Mouse (Mus musculus): ENCODE measurements around the gene Cdc14b. TPM values are rescaled to one million over a fixed set of nuclear protein-coding genes. Genes with fewer than 3 reads are reported as not detected.

Cdc14b gene
- polyA plus RNA-seq, 1 experiment = 0.13 TPM

- no peak overlapping the region for H3K4me3 ChIP-seq (replicated peaks)
- H3K9me3 ChIP-seq = 0 out of 2 replicates have a peak, but pooled peaks cover 4% of the 10 kb centered on the region
- H3K4me1 ChIP-seq = peaks cover 22% of the 10 kb centered on the region
- peaks cover 65% of the 10 kb centered on the region for H3K27me3 ChIP-seq (replicated peaks)
- TF ChIP-seq FLI1 (IDR thresholded peaks at IDR 0.05; ENCODE audit: low read length) (no peak), GATA1 (IDR thresholded peaks at IDR 0.05; ENCODE audit: borderline replicate concordance, low read length) (no peak)
- no peaks in the 10 kb centered on the region for H3K36me3 ChIP-seq (replicated peaks; ENCODE audit: low read length)
These were observed 651 bp upstream of the Cdc14b start for GRCm38 (mm10) chr13:64275754-64276127.

GRCm38 (mm10) chr13:64273891-64274844 lies 922 bp downstream of the Cdc14b start:
- no peak for TF ChIP-seq FLI1 (IDR thresholded peaks at IDR 0.05; ENCODE audit: low read length)
- no peak for TF ChIP-seq GATA1 (IDR thresholded peaks at IDR 0.05; ENCODE audit: borderline replicate concordance, low read length)
- H3K36me3 ChIP-seq (replicated peaks; ENCODE audit: low read length) = no peaks in the 10 kb centered on the region
- peak overlapping the region; percentile 90 for H3K4me3 ChIP-seq (replicated peaks)
- 0 out of 2 replicates have a peak, but pooled peaks cover 4% of the 10 kb centered on the region for H3K9me3 ChIP-seq
- peaks cover 62% of the 10 kb centered on the region for H3K27me3 ChIP-seq (replicated peaks)
- peaks cover 22% of the 10 kb centered on the region for H3K4me1 ChIP-seq

GRCm38 (mm10) chr13:64273352-64273751 lies 1.7 kb downstream of the Cdc14b start:
- no peak overlapping the region for H3K4me3 ChIP-seq (replicated peaks)
- H3K9me3 ChIP-seq = 0 out of 2 replicates have a peak, but pooled peaks cover 4% of the 10 kb centered on the region
- TF ChIP-seq GATA1 (IDR thresholded peaks at IDR 0.05; ENCODE audit: borderline replicate concordance, low read length) = no peak
- no peaks in the 10 kb centered on the region for H3K36me3 ChIP-seq (replicated peaks; ENCODE audit: low read length)
- H3K27me3 ChIP-seq (replicated peaks) = peaks cover 65% of the 10 kb centered on the region
- H3K4me1 ChIP-seq = peaks cover 22% of the 10 kb centered on the region

- H3K4me1 ChIP-seq = no peaks in the 10 kb centered on the region
- H3K36me3 ChIP-seq (replicated peaks; ENCODE audit: low read length) = no peaks in the 10 kb centered on the region
- H3K9me3 ChIP-seq = no peaks in the 10 kb centered on the region
- peaks cover 29% of the 10 kb centered on the region for H3K27me3 ChIP-seq (replicated peaks)
- H3K4me3 ChIP-seq (replicated peaks) = no peak overlapping the region
- TF ChIP-seq FLI1 (IDR thresholded peaks at IDR 0.05; ENCODE audit: low read length) (no peak), GATA1 (IDR thresholded peaks at IDR 0.05; ENCODE audit: borderline replicate concordance, low read length) (no peak)
These were observed 6.7 kb downstream of the Cdc14b start for GRCm38 (mm10) chr13:64268384-64268783.

- no peaks in the 10 kb centered on the region for H3K4me1 ChIP-seq
- H3K4me3 ChIP-seq (replicated peaks) = no peak overlapping the region
- no peak for TF ChIP-seq GATA1 (IDR thresholded peaks at IDR 0.05; ENCODE audit: borderline replicate concordance, low read length)
- no peak for TF ChIP-seq FLI1 (IDR thresholded peaks at IDR 0.05; ENCODE audit: low read length)
- no peaks in the 10 kb centered on the region for H3K9me3 ChIP-seq
- no peaks in the 10 kb centered on the region for H3K36me3 ChIP-seq (replicated peaks; ENCODE audit: low read length)
- H3K27me3 ChIP-seq (replicated peaks) = peaks cover 20% of the 10 kb centered on the region
These were observed 7.9 kb downstream of the Cdc14b start for GRCm38 (mm10) chr13:64267151-64267550.

- Histone ChIP-seq H3K36me3 (replicated peaks; ENCODE audit: low read length) (no peaks in the 10 kb centered on the region), H3K27me3 (replicated peaks) (peaks cover 6% of the 10 kb centered on the region), H3K4me3 (replicated peaks) (no peak overlapping the region), H3K9me3 (no peaks in the 10 kb centered on the region), H3K4me1 (no peaks in the 10 kb centered on the region)
- TF ChIP-seq GATA1 (IDR thresholded peaks at IDR 0.05; ENCODE audit: borderline replicate concordance, low read length) (no peak), FLI1 (IDR thresholded peaks at IDR 0.05; ENCODE audit: low read length) (no peak)
These were observed 10.5 kb downstream of the Cdc14b start for GRCm38 (mm10) chr13:64264586-64264985.

- no peaks in the 10 kb centered on the region for H3K9me3 ChIP-seq
- no peak overlapping the region for H3K4me3 ChIP-seq (replicated peaks)
- TF ChIP-seq GATA1 (IDR thresholded peaks at IDR 0.05; ENCODE audit: borderline replicate concordance, low read length) (no peak), FLI1 (IDR thresholded peaks at IDR 0.05; ENCODE audit: low read length) (no peak)
- no peaks in the 10 kb centered on the region for H3K36me3 ChIP-seq (replicated peaks; ENCODE audit: low read length)
- H3K27me3 ChIP-seq (replicated peaks) = peaks cover 2% of the 10 kb centered on the region
- no peaks in the 10 kb centered on the region for H3K4me1 ChIP-seq
These were observed 15.2 kb downstream of the Cdc14b start for GRCm38 (mm10) chr13:64259903-64260302.

GRCm38 (mm10) chr13:64258516-64258821 lies 16.6 kb downstream of the Cdc14b start:
- peaks cover 2% of the 10 kb centered on the region for H3K27me3 ChIP-seq (replicated peaks)
- TF ChIP-seq GATA1 (IDR thresholded peaks at IDR 0.05; ENCODE audit: borderline replicate concordance, low read length) (no peak), FLI1 (IDR thresholded peaks at IDR 0.05; ENCODE audit: low read length) (no peak)
- no peak overlapping the region for H3K4me3 ChIP-seq (replicated peaks)
- no peaks in the 10 kb centered on the region for H3K36me3 ChIP-seq (replicated peaks; ENCODE audit: low read length)
- no peaks in the 10 kb centered on the region for H3K9me3 ChIP-seq
- H3K4me1 ChIP-seq = no peaks in the 10 kb centered on the region

GRCm38 (mm10) chr13:64257814-64258515 lies 17.1 kb downstream of the Cdc14b start:
- no peaks in the 10 kb centered on the region for H3K9me3 ChIP-seq
- H3K4me3 ChIP-seq (replicated peaks) = no peak overlapping the region
- no peak for TF ChIP-seq FLI1 (IDR thresholded peaks at IDR 0.05; ENCODE audit: low read length)
- no peak for TF ChIP-seq GATA1 (IDR thresholded peaks at IDR 0.05; ENCODE audit: borderline replicate concordance, low read length)
- H3K36me3 ChIP-seq (replicated peaks; ENCODE audit: low read length) = no peaks in the 10 kb centered on the region
- no peaks in the 10 kb centered on the region for H3K4me1 ChIP-seq
- H3K27me3 ChIP-seq (replicated peaks) = peaks cover 2% of the 10 kb centered on the region
